Mouse (Mus musculus) testis, adult 2 months (tissue): ENCODE measurements around the gene Zfp799. TPM values are rescaled to one million over a fixed set of nuclear protein-coding genes. Genes with fewer than 3 reads are reported as not detected.
"Not testable (repeated sequence)": the region's sequence is repeated elsewhere in the genome, so short reads cannot be mapped to it uniquely, and the experiment has no call there.

Source experiments
- H3K27ac ChIP-seq: fragments of 200-500 bp; 2 replicates; pipeline ENCODE4 v1.5.1; 2012; ENCODE audit warnings: low read depth, low read length; ENCODE audit not compliant: control insufficient read depth, insufficient read depth
- H3K27me3 ChIP-seq: fragments of 200-500 bp; 2 replicates; pipeline ENCODE4 v1.6.1; 2012; ENCODE audit warnings: mild to moderate bottlenecking, low read length, moderate library complexity; ENCODE audit not compliant: control insufficient read depth, insufficient read depth
- H3K36me3 ChIP-seq: fragments of 200-500 bp; 2 replicates; pipeline ENCODE4 v1.6.1; 2012; ENCODE audit warnings: mild to moderate bottlenecking, low read length; ENCODE audit not compliant: control insufficient read depth, insufficient read depth
- H3K4me1 ChIP-seq: fragments of 200-500 bp; 2 replicates; pipeline ENCODE4 v1.6.1; 2012; ENCODE audit warnings: low read length; ENCODE audit not compliant: control insufficient read depth, insufficient read depth
- H3K4me3 ChIP-seq: fragments of 200-500 bp; 2 replicates; pipeline ENCODE4 v1.5.1; 2012; ENCODE audit warnings: low read depth, mild to moderate bottlenecking, low read length, moderate library complexity, mixed read lengths; ENCODE audit not compliant: control insufficient read depth
- CTCF ChIP-seq: fragments of 200-500 bp; IDR thresholded peaks from 2 replicates; pipeline ENCODE4 v1.5.1; 2012; ENCODE audit warnings: low read depth, mild to moderate bottlenecking, inconsistent platforms, low read length, moderate library complexity; ENCODE audit not compliant: control insufficient read depth, insufficient read depth, insufficient replicate concordance
- POLR2A ChIP-seq: fragments of 200-500 bp; IDR thresholded peaks from 2 replicates; pipeline ENCODE4 v1.6.1; 2012; ENCODE audit warnings: low read depth, mild to moderate bottlenecking, inconsistent platforms, low read length, moderate library complexity; ENCODE audit not compliant: control insufficient read depth
- polyA plus RNA-seq: library from polyadenylated mRNA; depleted of rRNA; stranded (reverse); fragments of >200 nt; gene quantifications from 2 replicates; pipeline ENCODE4 v1.2.3, GENCODE M21; 2012; rRNA removed

The Zfp799 gene
- polyA plus RNA-seq, result 0.36 and 0.58 TPM in 2 replicates

DNA sequence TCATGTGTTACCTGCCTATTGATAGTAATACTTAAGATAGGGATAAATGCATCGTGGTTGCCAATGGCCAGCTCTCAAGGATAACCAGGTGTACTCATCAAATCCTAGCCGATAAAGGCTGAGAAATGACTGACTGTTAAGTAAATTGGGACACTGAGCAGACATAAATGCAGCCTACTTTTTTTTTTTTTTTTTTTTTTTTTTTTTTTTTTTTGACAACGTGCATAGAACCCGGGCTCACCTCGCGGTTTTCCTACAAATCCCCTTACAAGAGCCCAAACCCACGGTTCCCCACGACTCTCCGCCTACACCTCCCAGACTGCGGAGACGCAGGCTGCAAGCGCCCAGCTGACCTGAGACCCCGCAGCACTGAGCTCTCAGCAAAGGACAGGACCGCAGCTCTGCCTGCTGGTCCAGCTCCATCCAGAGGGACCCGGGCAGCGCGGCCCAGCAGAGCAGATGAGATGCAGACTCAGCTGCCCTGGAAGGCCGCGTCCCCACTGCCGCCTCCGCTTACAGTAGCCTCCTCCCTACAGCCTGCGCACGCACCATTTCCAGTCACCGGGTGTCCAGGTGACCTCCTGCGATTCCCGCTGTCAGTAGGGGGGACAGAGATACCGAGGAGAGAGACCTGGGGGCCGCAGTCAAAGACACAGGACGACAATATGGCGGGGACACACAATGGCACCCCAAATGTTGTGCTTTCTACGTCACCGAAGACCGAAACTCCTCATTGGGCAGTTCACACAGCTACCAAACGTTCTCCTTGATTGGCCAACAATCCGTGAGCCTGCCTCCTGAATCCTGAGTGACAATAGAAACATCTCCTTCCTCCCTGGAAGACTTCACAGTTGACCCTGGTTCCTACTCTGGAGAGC, at the start of gene Zfp799:
TSS of gene Zfp799 (minus strand) at position 722 of the 878 bp plus-strand sequence.
- TF ChIP-seq POLR2A (0 out of 2 replicates have a peak, but pooled peaks have one; percentile 25), CTCF (no peak)
- Histone ChIP-seq H3K36me3 (no peaks in the 10 kb centered on the region), H3K4me3 (peak within 1 kb of the TSS; percentile 91), H3K27me3 (no peaks in the 10 kb centered on the region), H3K27ac (peak within 1 kb of the TSS; percentile 45; the same call in 1 of the 2 replicates), H3K4me1 (peaks cover 7% of the 10 kb centered on the region)

DNA sequence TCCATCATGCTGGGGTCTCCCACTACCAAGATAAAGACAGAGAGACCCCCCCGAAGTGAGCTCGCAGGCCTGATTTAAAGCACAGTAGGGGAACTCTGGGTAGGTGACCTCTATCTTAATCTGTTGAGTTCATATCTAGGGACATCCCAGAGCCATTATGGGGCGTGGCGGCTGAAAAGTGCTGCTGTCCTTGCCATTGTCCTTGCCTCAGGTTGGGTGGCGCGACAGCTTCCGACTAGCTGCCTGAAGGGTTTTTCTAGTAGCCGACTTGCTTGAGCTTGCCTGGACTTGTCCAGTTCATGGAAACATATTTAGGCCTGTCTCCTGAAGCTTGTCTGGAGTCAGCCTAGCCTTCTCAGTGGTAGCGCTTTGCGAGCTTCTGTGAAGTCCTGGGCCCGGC, 48.7 kb upstream of the Zfp799 start:
- H3K4me3 ChIP-seq, result no peak overlapping the region
- H3K36me3 ChIP-seq, result no peaks in the 10 kb centered on the region
- no peak for TF ChIP-seq POLR2A
- TF ChIP-seq CTCF, result no peak
- H3K27ac ChIP-seq, result no peak overlapping the region
- H3K27me3 ChIP-seq, result no peaks in the 10 kb centered on the region
- H3K4me1 ChIP-seq, result peaks cover 12% of the 10 kb centered on the region

DNA sequence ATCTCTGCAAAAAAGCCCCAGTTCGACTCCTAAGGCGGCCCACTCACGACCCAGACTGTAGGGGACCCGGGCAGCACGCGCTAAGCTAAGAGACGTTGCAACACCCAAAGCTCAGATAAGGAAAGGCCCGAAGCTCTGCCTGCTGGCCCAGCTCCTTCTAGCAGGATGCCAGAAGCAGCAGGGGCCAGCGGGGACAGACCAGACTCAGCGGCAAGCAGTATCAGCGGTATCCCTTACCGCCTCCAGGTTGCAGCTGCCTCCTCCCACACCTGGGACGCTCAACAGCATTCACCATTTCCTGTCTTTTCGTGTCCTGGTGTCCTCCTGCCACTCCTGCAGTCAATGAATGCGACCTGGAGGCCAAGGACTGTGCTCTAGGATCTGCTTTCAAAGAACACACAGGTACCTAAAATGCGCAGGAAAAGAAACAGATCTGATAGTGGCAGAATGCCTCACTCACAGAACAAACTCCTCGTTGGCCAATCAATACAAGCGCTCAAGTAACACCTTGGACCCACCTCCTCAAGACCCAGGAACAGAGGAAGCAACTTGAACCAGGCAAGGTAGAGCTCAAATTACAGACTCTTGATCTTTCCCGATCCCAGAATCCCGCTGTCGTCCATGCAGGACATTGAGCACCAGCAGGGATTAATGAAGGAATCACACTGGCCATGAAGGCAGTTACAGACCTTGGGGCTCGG, 47.6 kb upstream of the Zfp799 start:
- H3K36me3 ChIP-seq, result no peaks in the 10 kb centered on the region
- peaks cover 12% of the 10 kb centered on the region for H3K4me1 ChIP-seq
- no peak for TF ChIP-seq POLR2A
- TF ChIP-seq CTCF, result no peak
- no peak overlapping the region for H3K4me3 ChIP-seq
- no peaks in the 10 kb centered on the region for H3K27me3 ChIP-seq
- no peak overlapping the region for H3K27ac ChIP-seq

DNA sequence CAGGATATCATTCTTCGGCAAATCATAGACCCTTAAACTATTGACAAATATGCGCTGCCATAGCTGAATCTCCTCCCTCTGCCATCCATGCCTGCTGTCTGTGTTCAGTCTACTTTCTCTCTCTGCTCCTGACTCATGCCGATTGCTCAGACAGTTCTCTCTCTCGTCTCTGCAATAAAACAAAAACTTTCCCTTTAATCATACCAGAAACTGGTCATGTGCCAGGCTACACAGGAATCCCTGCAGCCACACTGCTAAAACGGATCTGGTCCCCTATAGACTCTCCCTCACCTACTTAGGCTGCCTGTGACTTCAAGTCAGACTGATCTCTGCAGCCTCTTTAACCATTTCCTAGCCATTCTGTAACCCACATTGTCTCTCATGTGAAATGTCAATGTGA, 42.6 kb upstream of the Zfp799 start:
- H3K4me1 ChIP-seq, result peaks cover 11% of the 10 kb centered on the region
- no peak overlapping the region for H3K4me3 ChIP-seq
- no peak for TF ChIP-seq POLR2A
- no peaks in the 10 kb centered on the region for H3K36me3 ChIP-seq
- H3K27me3 ChIP-seq, result no peaks in the 10 kb centered on the region
- no peak overlapping the region for H3K27ac ChIP-seq

DNA sequence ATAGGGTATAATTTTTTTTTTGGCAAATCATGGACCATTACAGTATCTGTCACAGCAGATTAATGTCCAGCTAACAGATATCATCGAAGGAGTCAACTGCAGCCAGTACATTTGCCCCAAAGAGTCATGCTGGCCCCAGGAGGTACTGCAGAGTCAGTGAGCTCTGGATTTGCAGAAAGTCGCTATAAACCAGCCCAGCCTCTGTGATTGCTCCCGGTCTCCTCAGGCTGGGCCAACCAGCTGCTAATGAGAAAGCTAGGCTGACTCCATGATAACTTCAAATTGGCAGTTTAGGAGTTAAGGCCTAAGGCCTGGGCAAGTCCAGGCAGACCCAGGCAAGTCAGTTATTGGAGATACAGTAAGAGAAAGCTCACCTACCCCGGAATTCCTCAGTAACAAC, 42.0 kb upstream of the Zfp799 start:
- TF ChIP-seq POLR2A, result no peak
- TF ChIP-seq CTCF, result no peak
- H3K36me3 ChIP-seq, result no peaks in the 10 kb centered on the region
- no peak overlapping the region for H3K4me3 ChIP-seq
- H3K27ac ChIP-seq, result no peak overlapping the region
- peaks cover 5% of the 10 kb centered on the region for H3K4me1 ChIP-seq
- H3K27me3 ChIP-seq, result no peaks in the 10 kb centered on the region

DNA sequence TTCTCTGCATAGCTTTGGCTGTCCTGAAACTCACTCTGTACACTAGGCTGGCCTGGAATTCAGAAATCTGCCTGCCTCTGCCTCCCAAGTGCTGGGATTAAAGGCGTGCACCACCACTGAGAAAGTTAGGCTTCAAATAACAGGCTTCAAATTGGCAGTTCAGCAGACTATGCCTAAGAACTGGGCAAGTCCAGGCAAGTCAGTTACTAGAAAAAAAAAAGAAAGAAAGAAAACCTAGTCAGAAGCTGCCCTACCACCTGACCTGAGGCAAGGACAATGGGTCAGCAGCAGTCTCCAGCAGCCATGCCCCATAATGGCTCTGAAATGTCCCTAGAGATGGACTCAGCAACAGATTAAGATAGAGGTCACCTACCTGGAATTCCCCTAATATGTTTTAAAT, 41.4 kb upstream of the Zfp799 start:
- no peak overlapping the region for H3K4me3 ChIP-seq
- H3K4me1 ChIP-seq, result no peaks in the 10 kb centered on the region
- no peak overlapping the region for H3K27ac ChIP-seq
- H3K27me3 ChIP-seq, result no peaks in the 10 kb centered on the region
- TF ChIP-seq CTCF (no peak), POLR2A (no peak)
- no peaks in the 10 kb centered on the region for H3K36me3 ChIP-seq

DNA sequence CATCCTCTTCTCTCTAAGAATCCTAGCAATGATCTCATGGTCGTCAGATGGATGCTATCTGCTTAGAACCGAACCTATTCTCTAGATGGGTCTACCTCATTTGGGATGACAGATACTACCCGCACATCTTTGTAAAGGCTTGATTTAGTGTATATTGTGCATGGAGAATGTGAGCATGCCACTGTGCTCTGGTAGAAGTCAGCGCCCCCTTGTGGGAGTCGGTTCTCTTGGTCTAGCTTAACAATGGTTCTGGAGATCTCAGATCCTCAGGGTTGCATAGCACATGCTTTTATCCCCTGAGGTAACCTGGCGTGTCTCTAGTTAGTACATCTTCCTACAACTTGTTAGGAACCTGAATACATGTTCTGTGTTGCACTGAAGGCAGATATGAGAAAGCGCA, 37.2 kb upstream of the Zfp799 start:
- H3K4me3 ChIP-seq, H3K27me3 ChIP-seq, H3K36me3 ChIP-seq, H3K4me1 ChIP-seq, H3K27ac ChIP-seq: not testable (repeated sequence)

DNA sequence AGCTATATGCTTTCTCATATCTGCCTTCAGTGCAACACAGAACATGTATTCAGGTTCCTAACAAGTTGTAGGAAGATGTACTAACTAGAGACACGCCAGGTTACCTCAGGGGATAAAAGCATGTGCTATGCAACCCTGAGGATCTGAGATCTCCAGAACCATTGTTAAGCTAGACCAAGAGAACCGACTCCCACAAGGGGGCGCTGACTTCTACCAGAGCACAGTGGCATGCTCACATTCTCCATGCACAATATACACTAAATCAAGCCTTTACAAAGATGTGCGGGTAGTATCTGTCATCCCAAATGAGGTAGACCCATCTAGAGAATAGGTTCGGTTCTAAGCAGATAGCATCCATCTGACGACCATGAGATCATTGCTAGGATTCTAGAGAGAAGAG, 26.7 kb upstream of the Zfp799 start:
- not testable (repeated sequence) for H3K4me1 ChIP-seq, H3K36me3 ChIP-seq

More for the DNA sequence above, 26.7 kb upstream of the Zfp799 start:
- not testable (repeated sequence) for H3K27me3 ChIP-seq, H3K4me3 ChIP-seq, H3K27ac ChIP-seq
